Comparison of ENCODE assay signal across 27 mouse cellular contexts in the genomic region with DNA sequence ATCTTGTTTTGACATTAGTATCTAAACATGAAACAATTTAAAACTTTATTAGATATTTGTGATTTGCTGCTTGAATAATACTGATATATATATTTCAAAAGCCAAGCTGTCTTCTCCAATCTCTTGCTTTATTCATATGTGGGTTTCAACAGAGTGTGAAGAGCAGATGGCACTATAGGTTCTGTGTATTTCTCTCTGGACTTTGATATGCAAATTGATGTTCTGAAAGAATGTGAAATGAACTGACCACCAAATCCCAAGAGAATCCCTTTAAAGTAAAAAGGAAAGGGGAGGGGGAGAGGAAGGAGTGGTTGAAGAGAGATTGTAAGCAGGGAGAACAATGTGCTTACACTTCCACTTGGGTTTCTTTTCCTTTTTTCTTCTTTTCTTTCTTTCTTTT.
DNase-seq lines count a peak whose midpoint lies in the region; ATAC-seq and TF ChIP-seq lines count a peak whose summit lies in the region.
"Had no signal": no experiment of that assay in that cellular context is flagged by ENCODE, and none has a peak within 500 bp of the region (broad histone marks: within the 10 kb centered on the region; RNA-seq: fewer than 3 reads in every experiment).

No protein-coding gene starts in this region.

- no peak overlapping the region for H3K9ac ChIP-seq in forebrain, embryonic 12.5 days
- no peak overlapping the region for H3K9ac ChIP-seq in hindbrain, embryonic 12.5 days
- H3K9ac ChIP-seq in hindbrain, embryonic 13.5 days: no peak overlapping the region
- H3K9ac ChIP-seq in midbrain, embryonic 13.5 days (replicated peaks): no peak overlapping the region
- H3K9ac ChIP-seq: embryonic facial prominence, embryonic 13.5 days; heart, embryonic 12.5 days; heart, embryonic 15.5 days had no signal

- no peak overlapping the region for H3K27ac ChIP-seq in forebrain, embryonic 12.5 days
- no peak overlapping the region for H3K27ac ChIP-seq in forebrain, embryonic 10.5 days
- H3K27ac ChIP-seq in hindbrain, embryonic 12.5 days: no peak overlapping the region
- H3K27ac ChIP-seq in hindbrain, embryonic 13.5 days: no peak overlapping the region
- H3K27ac ChIP-seq in midbrain, embryonic 13.5 days: no peak overlapping the region
- H3K27ac ChIP-seq in midbrain, embryonic 10.5 days (replicated peaks): no peak overlapping the region
- H3K27ac ChIP-seq: embryonic facial prominence, embryonic 10.5 days; embryonic facial prominence, embryonic 13.5 days; heart, embryonic 15.5 days; hindbrain, embryonic 10.5 days; hindbrain, postnatal 0 days had no signal

- no peak overlapping the region for H3K4me3 ChIP-seq in forebrain, embryonic 12.5 days (replicated peaks)
- H3K4me3 ChIP-seq in forebrain, embryonic 10.5 days: no peak overlapping the region
- no peak overlapping the region for H3K4me3 ChIP-seq in hindbrain, embryonic 12.5 days
- no peak overlapping the region for H3K4me3 ChIP-seq in hindbrain, embryonic 13.5 days
- no peak overlapping the region for H3K4me3 ChIP-seq in midbrain, embryonic 13.5 days (replicated peaks)
- H3K4me3 ChIP-seq in midbrain, embryonic 10.5 days: no peak overlapping the region
- H3K4me3 ChIP-seq: embryonic facial prominence, embryonic 10.5 days; embryonic facial prominence, embryonic 13.5 days; erythroblast, embryonic 14.5 days; heart, embryonic 12.5 days; heart, embryonic 15.5 days; hindbrain, embryonic 10.5 days had no signal

- TF ChIP-seq POLR2A in brain, embryonic 14.5 days (IDR thresholded peaks at IDR 0.05; ENCODE audit: borderline replicate concordance, extremely low read depth, insufficient read depth, insufficient read length, poor library complexity, severe bottlenecking): no peak

- no peak overlapping the region for H3K4me2 ChIP-seq in forebrain, embryonic 12.5 days
- no peak overlapping the region for H3K4me2 ChIP-seq in hindbrain, embryonic 12.5 days (replicated peaks)
- H3K4me2 ChIP-seq in hindbrain, embryonic 13.5 days: no peak overlapping the region
- no peak overlapping the region for H3K4me2 ChIP-seq in midbrain, embryonic 13.5 days (replicated peaks)
- H3K4me2 ChIP-seq: embryonic facial prominence, embryonic 13.5 days; heart, embryonic 12.5 days; heart, embryonic 15.5 days had no signal

- H3K36me3 ChIP-seq in forebrain, embryonic 12.5 days (replicated peaks): no peaks in the 10 kb centered on the region
- H3K36me3 ChIP-seq in forebrain, embryonic 10.5 days (replicated peaks): no peaks in the 10 kb centered on the region
- H3K36me3 ChIP-seq in hindbrain, embryonic 12.5 days: no peaks in the 10 kb centered on the region
- H3K36me3 ChIP-seq in hindbrain, embryonic 13.5 days: no peaks in the 10 kb centered on the region
- no peaks in the 10 kb centered on the region for H3K36me3 ChIP-seq in midbrain, embryonic 13.5 days
- no peaks in the 10 kb centered on the region for H3K36me3 ChIP-seq in midbrain, embryonic 10.5 days
- H3K36me3 ChIP-seq: embryonic facial prominence, embryonic 10.5 days; embryonic facial prominence, embryonic 13.5 days; heart, embryonic 12.5 days; heart, embryonic 15.5 days; hindbrain, embryonic 10.5 days had no signal

- DNase-seq in forebrain, embryonic 10.5 days (ENCODE audit: extremely low spot score, low spot score): no peak
- DNase-seq in midbrain, embryonic 10.5 days (ENCODE audit: low spot score): no peak
- DNase-seq in brain, embryonic 14.5 days (ENCODE audit: low read depth): peak; percentile 68
- DNase-seq in adrenal gland, postnatal 36 days: no peak
- DNase-seq: adrenal gland, adult 2 months; adrenal gland, postnatal 14 days; cerebellum, adult 18-20 months; cerebellum, adult 9-10 months; cerebellum, postnatal 14 days; gastrocnemius, postnatal 25 days; heart, adult 18-20 months; heart, postnatal 10 days; heart, postnatal 36 days had no signal

- TF ChIP-seq CTCF in brain, embryonic 14.5 days (IDR thresholded peaks at IDR 0.05; ENCODE audit: borderline replicate concordance, extremely low read depth, insufficient read depth, insufficient read length): no peak

- no peaks in the 10 kb centered on the region for H3K9me3 ChIP-seq in forebrain, embryonic 12.5 days
- no peaks in the 10 kb centered on the region for H3K9me3 ChIP-seq in forebrain, embryonic 10.5 days
- H3K9me3 ChIP-seq in hindbrain, embryonic 12.5 days (replicated peaks): no peaks in the 10 kb centered on the region
- H3K9me3 ChIP-seq in hindbrain, embryonic 13.5 days: no peaks in the 10 kb centered on the region
- H3K9me3 ChIP-seq in midbrain, embryonic 13.5 days: no peaks in the 10 kb centered on the region
- H3K9me3 ChIP-seq in midbrain, embryonic 10.5 days (replicated peaks): no peaks in the 10 kb centered on the region
- H3K9me3 ChIP-seq: embryonic facial prominence, embryonic 10.5 days; embryonic facial prominence, embryonic 13.5 days; heart, embryonic 12.5 days; heart, embryonic 15.5 days; hindbrain, embryonic 10.5 days had no signal

- no peaks in the 10 kb centered on the region for H3K27me3 ChIP-seq in forebrain, embryonic 12.5 days
- no peaks in the 10 kb centered on the region for H3K27me3 ChIP-seq in forebrain, embryonic 10.5 days (ENCODE audit: poor library complexity, severe bottlenecking)
- H3K27me3 ChIP-seq in hindbrain, embryonic 12.5 days: no peaks in the 10 kb centered on the region
- no peaks in the 10 kb centered on the region for H3K27me3 ChIP-seq in hindbrain, embryonic 13.5 days
- H3K27me3 ChIP-seq in midbrain, embryonic 13.5 days: no peaks in the 10 kb centered on the region
- H3K27me3 ChIP-seq in midbrain, embryonic 10.5 days (ENCODE audit: low read depth, poor library complexity, severe bottlenecking): no peaks in the 10 kb centered on the region
- H3K27me3 ChIP-seq: embryonic facial prominence, embryonic 13.5 days; heart, embryonic 12.5 days; heart, embryonic 15.5 days had no signal

- peak; percentile 55; the same call in 1 of the 2 replicates for ATAC-seq in forebrain, embryonic 12.5 days (ENCODE audit: low FRiP score)
- peak; percentile 66; the same call in 1 of the 2 replicates for ATAC-seq in hindbrain, embryonic 12.5 days (ENCODE audit: low FRiP score)
- ATAC-seq in hindbrain, embryonic 13.5 days (ENCODE audit: low FRiP score): no peak
- peak; percentile 58 for ATAC-seq in midbrain, embryonic 13.5 days
- ATAC-seq: CD4-positive, CD25-positive, alpha-beta regulatory T cell, adult 4 months; hindbrain, postnatal 0 days; inflammation-experienced regulatory T-cells, adult 6 months; intestine, embryonic 16.5 days had no signal

- H3K4me1 ChIP-seq in forebrain, embryonic 12.5 days: no peaks in the 10 kb centered on the region
- H3K4me1 ChIP-seq in forebrain, embryonic 10.5 days: no peaks in the 10 kb centered on the region
- H3K4me1 ChIP-seq in hindbrain, embryonic 12.5 days: no peaks in the 10 kb centered on the region
- no peaks in the 10 kb centered on the region for H3K4me1 ChIP-seq in hindbrain, embryonic 13.5 days (replicated peaks)
- 0 out of 2 replicates have a peak, but pooled peaks cover 6% of the 10 kb centered on the region for H3K4me1 ChIP-seq in midbrain, embryonic 13.5 days (replicated peaks)
- peaks cover 4% of the 10 kb centered on the region; the same call in 1 of the 2 replicates for H3K4me1 ChIP-seq in midbrain, embryonic 10.5 days
- H3K4me1 ChIP-seq: embryonic facial prominence, embryonic 10.5 days; embryonic facial prominence, embryonic 13.5 days; heart, embryonic 12.5 days; heart, embryonic 15.5 days; hindbrain, embryonic 10.5 days had no signal
